Mouse (Mus musculus): ENCODE results near the gene Mmgt2. TPM values are rescaled to one million over a fixed set of nuclear protein-coding genes. Genes with fewer than 3 reads are reported as not detected.

Mmgt2 gene
- polyA plus RNA-seq, 1 experiment from 2014 or later: 22.3 TPM

DNA sequence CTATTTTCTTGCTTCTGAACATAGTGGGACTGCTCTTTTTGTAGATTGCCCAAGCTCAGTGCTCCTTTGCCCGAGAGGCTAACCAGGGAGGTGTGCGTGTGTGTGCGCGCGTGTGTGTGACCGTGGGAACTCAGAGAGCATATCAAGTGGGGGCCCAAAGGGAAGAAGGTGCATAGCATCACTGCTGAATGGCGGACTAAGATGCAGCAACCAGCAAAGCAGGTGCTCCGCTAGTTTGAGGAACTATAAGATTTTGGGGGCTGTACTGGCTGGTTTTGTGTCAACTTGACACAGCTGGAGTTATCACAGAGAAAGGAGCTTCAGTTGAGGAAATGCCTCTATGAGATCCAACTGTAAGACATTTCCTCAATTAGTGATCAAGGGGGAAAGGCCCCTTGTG lies 27.4 kb upstream of the Mmgt2 start:
- peaks cover 7% of the 10 kb centered on the region; the same call in 1 of the 2 replicates for H3K4me1 ChIP-seq (ENCODE audit: insufficient read depth, low read depth, low read length)
- H3K4me2 ChIP-seq (replicated peaks; ENCODE audit: low read depth, low read length): no peak overlapping the region
- no peak overlapping the region for H3K4me3 ChIP-seq (ENCODE audit: low read depth, low read length)
- H3K9ac ChIP-seq (replicated peaks; ENCODE audit: low read depth): no peak overlapping the region
- ATAC-seq (no peak), DNase-seq (ENCODE audit: low spot score) (no peak)
- TF ChIP-seq CTCF (IDR thresholded peaks at IDR 0.05): no peak
- TF ChIP-seq EP300 (IDR thresholded peaks at IDR 0.05): no peak
- WGBS: 89% methylated on average over 8 of the region's 8 CpGs
- H3K27me3 ChIP-seq (replicated peaks; ENCODE audit: insufficient read depth, low read length): no peaks in the 10 kb centered on the region
- no peaks in the 10 kb centered on the region for H3K9me3 ChIP-seq (ENCODE audit: low read length)
- H3K36me3 ChIP-seq (ENCODE audit: insufficient read depth, low read length): no peaks in the 10 kb centered on the region; the same call in 1 of the 2 replicates
- H3K27ac ChIP-seq (ENCODE audit: low read length): no peak overlapping the region

DNA sequence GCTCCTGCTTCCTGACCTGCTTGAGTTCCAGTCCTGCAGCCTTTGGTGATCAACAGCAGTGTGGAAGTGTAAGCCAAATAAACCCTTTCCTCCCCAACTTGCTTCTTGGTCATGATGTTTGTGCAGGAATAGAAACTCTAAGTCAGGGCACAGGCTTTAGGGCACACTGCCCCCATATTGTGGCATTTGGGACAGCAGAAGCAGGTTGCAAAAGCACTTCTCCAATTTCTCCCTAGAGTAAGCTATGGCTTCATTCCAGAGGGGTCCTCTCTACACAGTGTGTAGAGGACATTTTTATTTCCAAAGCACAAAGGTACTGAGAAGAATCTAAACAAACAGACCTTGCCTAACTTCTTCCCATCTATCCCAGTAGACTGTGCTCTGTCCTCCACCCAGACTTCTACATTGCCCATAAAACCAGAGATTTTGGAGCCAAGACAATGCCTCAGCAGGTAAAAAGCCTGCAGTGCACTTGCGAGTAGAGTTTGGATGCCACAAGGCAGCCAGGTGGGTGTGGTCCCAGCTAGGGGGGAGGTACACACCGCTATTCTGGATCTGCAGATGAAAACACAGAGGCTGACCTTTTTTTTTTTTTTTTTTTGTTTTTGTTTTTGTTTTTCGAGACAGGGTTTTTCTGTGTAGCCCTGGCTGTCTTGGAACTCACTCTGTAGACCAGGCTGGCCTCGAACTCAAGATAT lies 26.7 kb upstream of the Mmgt2 start:
- WGBS: 83% methylated on average over 3 of the region's 4 CpGs
- ATAC-seq: no peak
- no peaks in the 10 kb centered on the region for H3K9me3 ChIP-seq (ENCODE audit: low read length)
- no peaks in the 10 kb centered on the region for H3K27me3 ChIP-seq (replicated peaks; ENCODE audit: insufficient read depth, low read length)
- no peak for DNase-seq (ENCODE audit: low spot score)
- H3K9ac ChIP-seq (replicated peaks; ENCODE audit: low read depth): no peak overlapping the region
- H3K36me3 ChIP-seq (ENCODE audit: insufficient read depth, low read length): no peaks in the 10 kb centered on the region; the same call in 1 of the 2 replicates
- no peak overlapping the region for H3K4me2 ChIP-seq (replicated peaks; ENCODE audit: low read depth, low read length)
- H3K27ac ChIP-seq (ENCODE audit: low read length): no peak overlapping the region
- H3K4me3 ChIP-seq (ENCODE audit: low read depth, low read length): no peak overlapping the region
- H3K4me1 ChIP-seq (ENCODE audit: insufficient read depth, low read depth, low read length): peaks cover 7% of the 10 kb centered on the region; the same call in 1 of the 2 replicates
- TF ChIP-seq EP300 (IDR thresholded peaks at IDR 0.05) (no peak), CTCF (IDR thresholded peaks at IDR 0.05) (0 out of 2 replicates have a peak, but pooled peaks have one; percentile 2)

DNA sequence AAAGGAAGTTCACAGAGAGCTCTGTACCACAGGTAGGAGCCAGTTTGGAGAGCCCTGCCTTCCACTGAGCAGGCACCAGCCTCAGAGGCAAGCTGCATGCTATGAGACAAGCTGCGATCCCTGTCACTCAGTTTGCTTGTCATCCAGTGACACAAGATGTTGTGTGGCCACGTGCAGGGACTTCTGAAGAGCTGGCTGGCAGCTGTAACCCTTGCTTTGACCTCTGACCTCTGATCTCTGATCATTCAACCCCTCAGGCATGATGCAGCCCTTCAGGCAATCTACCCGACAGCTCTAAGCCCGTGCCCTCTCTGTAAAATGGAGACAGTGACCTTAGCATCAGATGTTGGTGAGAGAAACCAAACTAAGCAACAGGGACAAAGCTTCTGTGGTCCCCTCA lies 25.6 kb upstream of the Mmgt2 start:
- no peak overlapping the region for H3K27ac ChIP-seq (ENCODE audit: low read length)
- no peaks in the 10 kb centered on the region for H3K9me3 ChIP-seq (ENCODE audit: low read length)
- TF ChIP-seq CTCF (IDR thresholded peaks at IDR 0.05) (no peak), EP300 (IDR thresholded peaks at IDR 0.05) (no peak)
- H3K4me2 ChIP-seq (replicated peaks; ENCODE audit: low read depth, low read length): no peak overlapping the region
- H3K27me3 ChIP-seq (replicated peaks; ENCODE audit: insufficient read depth, low read length): no peaks in the 10 kb centered on the region
- ATAC-seq (no peak), DNase-seq (ENCODE audit: low spot score) (no peak)
- no peak overlapping the region for H3K4me3 ChIP-seq (ENCODE audit: low read depth, low read length)
- H3K4me1 ChIP-seq (ENCODE audit: insufficient read depth, low read depth, low read length): peaks cover 7% of the 10 kb centered on the region; the same call in 1 of the 2 replicates
- WGBS: 66% methylated on average over 4 of the region's 4 CpGs
- no peaks in the 10 kb centered on the region; the same call in 1 of the 2 replicates for H3K36me3 ChIP-seq (ENCODE audit: insufficient read depth, low read length)
- H3K9ac ChIP-seq (replicated peaks; ENCODE audit: low read depth): no peak overlapping the region

DNA sequence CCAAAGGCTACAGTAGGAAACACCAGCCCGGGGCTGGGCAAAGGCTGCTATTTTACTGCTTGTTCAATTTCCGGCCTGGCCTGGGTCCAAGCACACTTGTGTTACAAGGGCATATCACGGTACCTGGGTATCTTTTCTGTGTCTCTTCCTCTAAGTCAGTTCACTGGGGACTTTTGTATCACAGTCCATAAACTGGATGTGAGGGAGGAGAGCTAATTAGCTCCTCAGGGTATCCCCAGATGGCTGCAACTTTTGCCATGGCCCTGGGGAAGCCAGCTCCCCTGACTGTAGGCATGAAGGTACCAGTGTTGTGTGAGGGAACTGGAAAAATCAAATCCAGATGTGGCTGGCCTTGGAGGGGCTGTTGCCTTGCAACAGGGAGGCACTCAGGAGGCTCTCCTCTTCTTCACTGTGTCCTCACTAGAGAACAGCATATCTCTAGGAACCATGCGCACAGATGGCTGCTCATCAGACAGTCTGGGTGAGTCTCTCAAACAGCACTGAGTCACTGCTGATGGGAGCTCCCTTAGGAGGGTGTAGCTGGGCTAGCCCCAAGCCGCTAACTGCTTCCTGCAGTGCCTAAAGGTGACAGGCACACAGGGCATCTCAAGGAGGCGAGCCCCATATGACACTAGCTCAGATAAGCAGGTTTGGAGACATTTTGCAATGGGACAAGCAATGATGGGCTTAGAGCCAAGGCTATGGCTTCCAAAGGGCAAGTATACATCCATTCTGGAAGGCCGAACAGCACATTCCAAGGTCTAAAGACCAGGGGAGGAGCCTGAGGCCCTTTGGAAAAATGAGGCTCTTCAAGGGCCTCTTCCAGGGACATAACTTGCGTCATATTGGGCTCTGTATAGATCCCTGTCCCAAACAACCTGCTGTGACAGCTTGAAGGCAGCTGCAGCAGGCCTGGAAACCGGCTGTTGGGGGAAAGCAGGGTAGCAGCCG lies 23.8 kb upstream of the Mmgt2 start:
- no peak overlapping the region for H3K9ac ChIP-seq (replicated peaks; ENCODE audit: low read depth)
- peaks cover 10% of the 10 kb centered on the region; the same call in 1 of the 2 replicates for H3K4me1 ChIP-seq (ENCODE audit: insufficient read depth, low read depth, low read length)

DNA sequence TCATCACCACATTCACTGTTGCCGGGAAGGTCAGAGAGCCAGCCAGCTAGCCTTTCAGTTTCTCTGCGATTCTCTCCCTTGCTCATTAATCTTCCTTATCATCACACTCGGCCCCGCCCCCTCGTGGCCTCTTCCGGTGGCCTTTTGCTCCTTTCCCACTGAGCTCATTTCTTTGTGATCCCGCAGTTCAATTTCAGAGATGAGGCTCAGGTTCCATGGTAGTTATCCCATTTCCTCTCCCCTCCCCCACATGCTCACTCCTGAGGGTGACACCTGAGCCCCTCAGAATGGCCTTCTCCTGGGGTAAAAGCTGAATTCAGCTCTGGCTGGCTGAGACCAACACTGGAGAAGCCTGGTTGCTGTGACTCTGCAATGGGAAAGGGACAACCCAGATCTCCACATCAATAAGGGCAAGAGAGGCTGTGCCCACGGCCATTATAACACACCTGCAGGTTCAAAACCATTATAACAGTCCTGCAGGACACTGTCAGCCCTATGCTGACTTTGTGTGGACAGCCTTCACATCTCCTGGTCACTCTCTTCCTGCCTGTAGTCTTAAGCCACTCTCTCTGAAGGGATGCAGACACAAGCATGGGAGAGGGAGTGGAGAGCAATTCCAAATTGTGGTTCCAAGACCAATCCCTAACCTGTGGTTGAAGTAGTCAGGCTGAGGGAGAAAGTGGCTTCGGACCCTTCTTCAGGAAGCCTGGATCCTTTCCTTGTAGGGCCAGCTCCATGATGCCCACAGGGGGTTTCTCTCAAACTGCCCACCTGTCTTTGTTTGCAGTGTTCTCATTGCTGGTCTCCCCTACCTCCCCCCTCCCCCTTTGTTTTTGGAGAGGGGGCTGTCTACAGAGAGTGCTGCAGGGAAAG lies 18.9 kb upstream of the Mmgt2 start:
- ATAC-seq (no peak), DNase-seq (ENCODE audit: low spot score) (no peak)
- no peak for TF ChIP-seq EP300 (IDR thresholded peaks at IDR 0.05)
- 0 out of 2 replicates have a peak, but pooled peaks have one; percentile 4 for TF ChIP-seq CTCF (IDR thresholded peaks at IDR 0.05)
- H3K4me1 ChIP-seq (ENCODE audit: insufficient read depth, low read depth, low read length): peaks cover 16% of the 10 kb centered on the region
- H3K9ac ChIP-seq (replicated peaks; ENCODE audit: low read depth): no peak overlapping the region
- no peak overlapping the region for H3K4me2 ChIP-seq (replicated peaks; ENCODE audit: low read depth, low read length)
- H3K9me3 ChIP-seq (ENCODE audit: low read length): no peaks in the 10 kb centered on the region
- H3K36me3 ChIP-seq (ENCODE audit: insufficient read depth, low read length): no peaks in the 10 kb centered on the region
- H3K27me3 ChIP-seq (replicated peaks; ENCODE audit: insufficient read depth, low read length): no peaks in the 10 kb centered on the region
- 7% methylated on average over 9 of the region's 9 CpGs for WGBS
- no peak overlapping the region for H3K27ac ChIP-seq (ENCODE audit: low read length)
- H3K4me3 ChIP-seq (ENCODE audit: low read depth, low read length): no peak overlapping the region

More for the DNA sequence above, 23.8 kb upstream of the Mmgt2 start:
- Histone ChIP-seq H3K4me2 (replicated peaks; ENCODE audit: low read depth, low read length) (no peak overlapping the region), H3K27ac (ENCODE audit: low read length) (peak overlapping the region; percentile 62), H3K4me3 (ENCODE audit: low read depth, low read length) (no peak overlapping the region), H3K36me3 (ENCODE audit: insufficient read depth, low read length) (no peaks in the 10 kb centered on the region; the same call in 1 of the 2 replicates), H3K9me3 (ENCODE audit: low read length) (no peaks in the 10 kb centered on the region), H3K27me3 (replicated peaks; ENCODE audit: insufficient read depth, low read length) (no peaks in the 10 kb centered on the region)
- DNase-seq (ENCODE audit: low spot score) (peak; percentile 93), ATAC-seq (peak; percentile 94)
- no peak for TF ChIP-seq CTCF (IDR thresholded peaks at IDR 0.05)
- TF ChIP-seq EP300 (IDR thresholded peaks at IDR 0.05): peak; percentile 80
- 37% methylated on average over 10 of the region's 10 CpGs for WGBS

Data from lung, postnatal 0 days (tissue).